Mouse (Mus musculus): ENCODE measurements around the gene Zbtb2. TPM values are rescaled to one million over a fixed set of nuclear protein-coding genes. Genes with fewer than 3 reads are reported as not detected.

Gene Zbtb2
- polyA plus RNA-seq, 1 experiment from 2014 or later: 20.2 TPM

GRCm38 (mm10) chr10:4425245-4425644, 37.3 kb upstream of the Zbtb2 start:
- H3K9me3 ChIP-seq (ENCODE audit: control insufficient read depth, low read length): no peaks in the 10 kb centered on the region
- H3K4me2 ChIP-seq (replicated peaks; ENCODE audit: low read depth, low read length): no peak overlapping the region
- H3K4me3 ChIP-seq (ENCODE audit: low read depth, low read length): no peak overlapping the region
- WGBS: 88% methylated on average over 8 of the region's 8 CpGs
- no peak for DNase-seq (ENCODE audit: low spot score)
- ATAC-seq (ENCODE audit: low FRiP score): no peak
- H3K4me1 ChIP-seq (replicated peaks; ENCODE audit: control insufficient read depth, insufficient read depth, low read length): no peaks in the 10 kb centered on the region
- no peaks in the 10 kb centered on the region for H3K36me3 ChIP-seq (ENCODE audit: control insufficient read depth, insufficient read depth, low read length)
- no peak overlapping the region for H3K27ac ChIP-seq (ENCODE audit: low read depth, low read length)
- no peaks in the 10 kb centered on the region for H3K27me3 ChIP-seq (ENCODE audit: control insufficient read depth, insufficient read depth, low read length)
- no peak overlapping the region for H3K9ac ChIP-seq (ENCODE audit: low read depth, low read length)

GRCm38 (mm10) chr10:4407191-4407590, 19.3 kb upstream of the Zbtb2 start:
- no peaks in the 10 kb centered on the region for H3K9me3 ChIP-seq (ENCODE audit: control insufficient read depth, low read length)

DNA sequence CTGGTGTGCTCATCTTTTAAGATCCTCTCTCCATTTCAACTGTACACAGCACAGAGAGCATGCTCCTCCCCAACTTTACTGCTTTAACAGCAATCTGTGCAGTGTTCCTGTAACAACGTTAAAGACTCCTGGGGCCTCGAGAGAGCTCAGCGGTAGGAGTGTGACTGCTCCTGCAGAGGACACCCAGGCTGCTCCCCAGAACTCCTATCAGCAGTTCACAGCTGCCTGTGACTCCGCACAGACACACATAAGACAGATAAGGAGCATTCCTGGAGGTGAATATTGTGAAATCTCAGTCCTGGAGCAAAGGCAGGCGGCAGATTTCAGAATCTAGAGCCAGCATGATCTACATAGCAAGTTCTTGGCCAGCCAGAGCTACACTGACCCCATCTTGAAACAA, 17.6 kb upstream of the Zbtb2 start:
- no peak overlapping the region for H3K4me3 ChIP-seq (ENCODE audit: low read depth, low read length)
- ATAC-seq (ENCODE audit: low FRiP score) (no peak), DNase-seq (ENCODE audit: low spot score) (no peak)
- H3K27me3 ChIP-seq (ENCODE audit: control insufficient read depth, insufficient read depth, low read length): no peaks in the 10 kb centered on the region
- no peak overlapping the region for H3K27ac ChIP-seq (ENCODE audit: low read depth, low read length)
- no peak overlapping the region for H3K4me2 ChIP-seq (replicated peaks; ENCODE audit: low read depth, low read length)
- H3K9ac ChIP-seq (ENCODE audit: low read depth, low read length): no peak overlapping the region
- no peaks in the 10 kb centered on the region for H3K36me3 ChIP-seq (ENCODE audit: control insufficient read depth, insufficient read depth, low read length)
- no peaks in the 10 kb centered on the region for H3K9me3 ChIP-seq (ENCODE audit: control insufficient read depth, low read length)
- H3K4me1 ChIP-seq (replicated peaks; ENCODE audit: control insufficient read depth, insufficient read depth, low read length): no peaks in the 10 kb centered on the region
- WGBS: 92% methylated on average over 5 of the region's 5 CpGs

More at GRCm38 (mm10) chr10:4407191-4407590, 19.3 kb upstream of the Zbtb2 start:
- Histone ChIP-seq H3K9ac (ENCODE audit: low read depth, low read length) (no peak overlapping the region), H3K4me3 (ENCODE audit: low read depth, low read length) (no peak overlapping the region), H3K36me3 (ENCODE audit: control insufficient read depth, insufficient read depth, low read length) (no peaks in the 10 kb centered on the region), H3K4me1 (replicated peaks; ENCODE audit: control insufficient read depth, insufficient read depth, low read length) (no peaks in the 10 kb centered on the region), H3K4me2 (replicated peaks; ENCODE audit: low read depth, low read length) (no peak overlapping the region), H3K27me3 (ENCODE audit: control insufficient read depth, insufficient read depth, low read length) (no peaks in the 10 kb centered on the region), H3K27ac (ENCODE audit: low read depth, low read length) (no peak overlapping the region)
- no peak for ATAC-seq (ENCODE audit: low FRiP score)
- no peak for DNase-seq (ENCODE audit: low spot score)
- WGBS: 93% methylated on average over 1 of the region's 1 CpGs

DNA sequence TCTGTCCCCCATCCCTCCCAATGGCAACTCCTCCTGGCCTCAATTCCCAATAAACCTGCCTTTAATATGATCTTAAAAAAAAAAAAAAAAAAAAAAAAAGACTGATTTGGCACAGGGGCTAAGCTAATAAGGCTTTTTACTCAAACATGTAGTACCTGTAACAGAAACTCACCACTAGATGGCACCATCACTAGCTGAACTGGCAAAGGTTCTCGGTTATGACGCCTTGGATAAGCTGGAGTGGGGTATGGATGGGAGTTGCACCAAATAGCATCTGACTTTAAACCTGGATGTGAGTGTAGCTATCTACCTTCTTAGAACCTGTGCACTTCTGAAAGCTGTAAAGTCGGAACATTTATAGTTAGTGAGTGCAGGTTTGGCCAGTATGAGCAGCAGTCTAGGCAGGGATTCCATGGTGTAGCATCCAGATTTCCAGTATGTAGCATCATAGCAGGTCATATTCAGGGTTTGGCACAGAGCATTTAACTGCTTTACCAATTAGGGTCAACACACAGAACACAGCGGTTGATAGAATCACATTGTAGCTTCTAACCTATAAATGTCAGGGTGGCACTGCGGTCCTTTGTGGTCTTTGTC, 17.1 kb upstream of the Zbtb2 start:
- no peaks in the 10 kb centered on the region for H3K4me1 ChIP-seq (replicated peaks; ENCODE audit: control insufficient read depth, insufficient read depth, low read length)
- H3K9ac ChIP-seq (ENCODE audit: low read depth, low read length): no peak overlapping the region
- H3K4me3 ChIP-seq (ENCODE audit: low read depth, low read length): no peak overlapping the region
- no peaks in the 10 kb centered on the region for H3K36me3 ChIP-seq (ENCODE audit: control insufficient read depth, insufficient read depth, low read length)
- WGBS: 65% methylated on average over 5 of the region's 5 CpGs
- DNase-seq (ENCODE audit: low spot score) (peak; percentile 78), ATAC-seq (ENCODE audit: low FRiP score) (peak; percentile 59; the same call in 1 of the 2 replicates)
- H3K27me3 ChIP-seq (ENCODE audit: control insufficient read depth, insufficient read depth, low read length): no peaks in the 10 kb centered on the region
- H3K4me2 ChIP-seq (replicated peaks; ENCODE audit: low read depth, low read length): no peak overlapping the region
- H3K9me3 ChIP-seq (ENCODE audit: control insufficient read depth, low read length): no peaks in the 10 kb centered on the region
- no peak overlapping the region for H3K27ac ChIP-seq (ENCODE audit: low read depth, low read length)

DNA sequence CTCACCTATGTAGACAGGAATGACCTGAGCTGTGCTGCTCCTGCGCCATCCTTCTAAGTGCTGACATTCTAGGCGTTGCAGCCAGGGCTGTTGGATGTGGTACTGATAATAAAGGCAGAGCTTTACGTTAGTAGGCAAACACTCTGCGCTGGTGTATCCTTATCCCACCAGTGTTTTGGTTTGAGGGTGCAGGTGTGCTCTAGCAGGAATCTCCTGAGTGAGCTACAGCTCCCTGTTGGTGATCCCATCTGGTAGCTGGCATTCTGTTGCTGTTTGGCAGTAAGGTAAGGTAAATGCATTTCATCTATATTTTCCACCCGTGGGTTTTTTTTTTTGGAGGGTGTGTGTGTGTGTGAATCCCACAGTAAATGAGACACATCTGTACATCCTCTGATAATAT, 10.2 kb upstream of the Zbtb2 start:
- H3K9me3 ChIP-seq (ENCODE audit: control insufficient read depth, low read length): no peaks in the 10 kb centered on the region
- no peak for DNase-seq (ENCODE audit: low spot score)
- no peak overlapping the region for H3K27ac ChIP-seq (ENCODE audit: low read depth, low read length)
- no peak overlapping the region for H3K9ac ChIP-seq (ENCODE audit: low read depth, low read length)
- H3K4me1 ChIP-seq (replicated peaks; ENCODE audit: control insufficient read depth, insufficient read depth, low read length): no peaks in the 10 kb centered on the region
- H3K36me3 ChIP-seq (ENCODE audit: control insufficient read depth, insufficient read depth, low read length): no peaks in the 10 kb centered on the region
- no peak for ATAC-seq (ENCODE audit: low FRiP score)
- H3K4me3 ChIP-seq (ENCODE audit: low read depth, low read length): no peak overlapping the region
- WGBS: 92% methylated on average over 5 of the region's 5 CpGs
- H3K27me3 ChIP-seq (ENCODE audit: control insufficient read depth, insufficient read depth, low read length): no peaks in the 10 kb centered on the region
- H3K4me2 ChIP-seq (replicated peaks; ENCODE audit: low read depth, low read length): no peak overlapping the region

- Histone ChIP-seq H3K36me3 (ENCODE audit: control insufficient read depth, insufficient read depth, low read length) (no peaks in the 10 kb centered on the region), H3K9ac (ENCODE audit: low read depth, low read length) (no peak overlapping the region), H3K4me2 (replicated peaks; ENCODE audit: low read depth, low read length) (no peak overlapping the region), H3K9me3 (ENCODE audit: control insufficient read depth, low read length) (no peaks in the 10 kb centered on the region), H3K4me3 (ENCODE audit: low read depth, low read length) (no peak overlapping the region), H3K27me3 (ENCODE audit: control insufficient read depth, insufficient read depth, low read length) (no peaks in the 10 kb centered on the region), H3K4me1 (replicated peaks; ENCODE audit: control insufficient read depth, insufficient read depth, low read length) (no peaks in the 10 kb centered on the region), H3K27ac (ENCODE audit: low read depth, low read length) (no peak overlapping the region)
- DNase-seq (ENCODE audit: low spot score): no peak
- no peak for ATAC-seq (ENCODE audit: low FRiP score)
- 95% methylated on average over 3 of the region's 3 CpGs for WGBS
Measured at GRCm38 (mm10) chr10:4395321-4395720, 7.4 kb upstream of the Zbtb2 start.

DNA sequence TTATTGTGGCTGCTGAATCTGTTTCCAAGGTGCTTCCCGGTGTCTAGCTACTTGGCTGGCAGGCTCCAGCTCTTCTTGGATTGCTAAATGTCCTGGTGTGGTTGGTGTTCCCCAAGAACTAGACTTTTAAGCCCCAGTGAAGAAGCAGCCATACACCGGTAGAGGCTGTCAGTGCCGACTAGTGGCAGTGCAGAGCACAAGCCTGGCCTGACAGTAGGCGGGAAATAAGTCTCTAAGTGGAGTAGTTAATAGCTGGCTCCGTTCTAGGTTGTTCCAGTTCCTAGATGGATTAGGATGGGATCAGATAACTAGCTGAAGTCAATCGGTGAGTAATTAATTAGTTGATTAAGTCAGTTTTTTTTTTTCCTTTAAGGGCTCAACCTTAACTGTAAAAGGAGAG, 3.9 kb upstream of the Zbtb2 start:
- 69% methylated on average over 6 of the region's 6 CpGs for WGBS
- Histone ChIP-seq H3K27me3 (ENCODE audit: control insufficient read depth, insufficient read depth, low read length) (no peaks in the 10 kb centered on the region), H3K4me3 (ENCODE audit: low read depth, low read length) (no peak overlapping the region), H3K9ac (ENCODE audit: low read depth, low read length) (no peak overlapping the region), H3K9me3 (ENCODE audit: control insufficient read depth, low read length) (no peaks in the 10 kb centered on the region), H3K27ac (ENCODE audit: low read depth, low read length) (no peak overlapping the region), H3K4me1 (replicated peaks; ENCODE audit: control insufficient read depth, insufficient read depth, low read length) (peaks cover 4% of the 10 kb centered on the region; the same call in 1 of the 2 replicates), H3K4me2 (replicated peaks; ENCODE audit: low read depth, low read length) (no peak overlapping the region), H3K36me3 (ENCODE audit: control insufficient read depth, insufficient read depth, low read length) (no peaks in the 10 kb centered on the region)
- ATAC-seq (ENCODE audit: low FRiP score): no peak
- DNase-seq (ENCODE audit: low spot score): peak; percentile 22

DNA sequence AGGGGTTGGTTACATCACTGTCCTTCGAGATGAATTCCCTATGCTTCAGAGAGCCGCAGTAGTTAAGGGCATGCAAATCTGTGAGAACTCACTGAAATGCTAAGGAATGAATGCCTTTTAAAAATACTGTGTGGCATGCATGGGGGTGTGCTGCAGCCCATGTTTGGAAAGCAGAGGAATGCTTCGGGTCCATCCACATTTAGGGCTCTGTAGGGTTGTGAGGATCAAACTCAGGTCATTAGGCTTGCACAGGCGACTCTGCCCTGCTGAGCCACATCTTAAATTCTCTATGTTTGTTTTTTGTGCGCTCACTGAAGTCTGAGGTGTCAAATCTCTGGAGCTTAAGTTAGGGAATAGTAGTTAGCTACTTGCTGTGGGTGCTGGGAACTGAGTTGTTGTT, 3.2 kb upstream of the Zbtb2 start:
- H3K27ac ChIP-seq (ENCODE audit: low read depth, low read length): no peak overlapping the region
- H3K4me3 ChIP-seq (ENCODE audit: low read depth, low read length): no peak overlapping the region
- H3K36me3 ChIP-seq (ENCODE audit: control insufficient read depth, insufficient read depth, low read length): no peaks in the 10 kb centered on the region
- H3K4me1 ChIP-seq (replicated peaks; ENCODE audit: control insufficient read depth, insufficient read depth, low read length): peaks cover 4% of the 10 kb centered on the region; the same call in 1 of the 2 replicates
- H3K9ac ChIP-seq (ENCODE audit: low read depth, low read length): no peak overlapping the region
- WGBS: 80% methylated on average over 5 of the region's 5 CpGs
- ATAC-seq (ENCODE audit: low FRiP score) (no peak), DNase-seq (ENCODE audit: low spot score) (no peak)
- H3K9me3 ChIP-seq (ENCODE audit: control insufficient read depth, low read length): no peaks in the 10 kb centered on the region
- H3K4me2 ChIP-seq (replicated peaks; ENCODE audit: low read depth, low read length): no peak overlapping the region
- H3K27me3 ChIP-seq (ENCODE audit: control insufficient read depth, insufficient read depth, low read length): no peaks in the 10 kb centered on the region

DNA sequence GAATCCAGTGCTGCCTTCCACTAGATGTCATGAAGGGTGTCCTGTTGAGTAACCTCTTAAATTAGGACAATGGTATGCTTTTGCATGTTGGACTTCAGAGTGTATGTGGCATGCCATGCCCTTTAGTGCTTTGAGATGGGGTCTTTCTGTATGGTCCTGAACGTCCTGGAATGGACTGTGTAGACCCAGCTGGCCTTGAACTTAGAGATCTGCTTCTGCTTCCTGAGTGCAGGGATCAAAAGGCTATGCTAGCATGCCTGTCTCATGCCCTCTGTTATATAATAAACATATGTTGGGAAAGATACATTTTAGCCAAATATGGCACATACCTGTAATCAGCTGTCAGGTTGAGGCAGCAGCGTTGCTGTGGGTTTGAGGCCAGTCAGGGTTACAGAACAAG, 2.6 kb upstream of the Zbtb2 start:
- ATAC-seq (ENCODE audit: low FRiP score): no peak
- H3K4me3 ChIP-seq (ENCODE audit: low read depth, low read length): no peak overlapping the region

More for the DNA sequence above, 2.6 kb upstream of the Zbtb2 start:
- peaks cover 4% of the 10 kb centered on the region; the same call in 1 of the 2 replicates for H3K4me1 ChIP-seq (replicated peaks; ENCODE audit: control insufficient read depth, insufficient read depth, low read length)
- H3K9ac ChIP-seq (ENCODE audit: low read depth, low read length): no peak overlapping the region
- no peak overlapping the region for H3K27ac ChIP-seq (ENCODE audit: low read depth, low read length)
- no peaks in the 10 kb centered on the region for H3K9me3 ChIP-seq (ENCODE audit: control insufficient read depth, low read length)
- no peak overlapping the region for H3K4me2 ChIP-seq (replicated peaks; ENCODE audit: low read depth, low read length)
- H3K27me3 ChIP-seq (ENCODE audit: control insufficient read depth, insufficient read depth, low read length): no peaks in the 10 kb centered on the region
- 94% methylated on average over 2 of the region's 2 CpGs for WGBS
- H3K36me3 ChIP-seq (ENCODE audit: control insufficient read depth, insufficient read depth, low read length): no peaks in the 10 kb centered on the region
- no peak for DNase-seq (ENCODE audit: low spot score)

All from hindbrain, embryonic 11.5 days (tissue).